Mouse (Mus musculus) frontal cortex, postnatal 36 days (tissue): ENCODE measurements around the gene Mta2.
"Not testable (repeated sequence)": the region's sequence is repeated elsewhere in the genome, so short reads cannot be mapped to it uniquely, and the experiment has no call there.

Experiments
- DNase-seq, 2 experiments: peaks; one replicate each; pipeline ENCODE4 v3.0.0; 2022; ENCODE audit warnings: low spot score in 2 of 2

The Mta2 gene

GRCm38 (mm10) chr19:8966590-8967372, 25.1 kb downstream of the Mta2 start, which contains the start of gene Eef1g:
TSS of gene Eef1g (plus strand) at chr19:8967041.
- peak; percentile 99 for DNase-seq

GRCm38 (mm10) chr19:8967373-8967743, 25.7 kb downstream of the Mta2 start:
- no peak for DNase-seq

- no peak for DNase-seq
Observed at GRCm38 (mm10) chr19:8967893-8968292, 26.2 kb downstream of the Mta2 start.

GRCm38 (mm10) chr19:8972491-8972890, 30.8 kb downstream of the Mta2 start:
- not testable (repeated sequence) for DNase-seq

GRCm38 (mm10) chr19:8974638-8975037, 33.0 kb downstream of the Mta2 start:
- DNase-seq: no peak

GRCm38 (mm10) chr19:8975491-8975890, 33.8 kb downstream of the Mta2 start:
- DNase-seq: no peak

- no peak for DNase-seq
Observed at GRCm38 (mm10) chr19:8976535-8976934, 34.9 kb downstream of the Mta2 start.

- no peak for DNase-seq
Observed at GRCm38 (mm10) chr19:8980771-8981170, 39.1 kb downstream of the Mta2 start.

GRCm38 (mm10) chr19:8981450-8982168, 39.9 kb downstream of the Mta2 start:
- no peak for DNase-seq

GRCm38 (mm10) chr19:8982303-8983149, 40.9 kb downstream of the Mta2 start:
- DNase-seq: no peak

- DNase-seq: no peak
Observed at GRCm38 (mm10) chr19:8983150-8983650, 41.5 kb downstream of the Mta2 start.

GRCm38 (mm10) chr19:8984255-8984868, 42.7 kb downstream of the Mta2 start:
- no peak for DNase-seq

- no peak for DNase-seq
Observed at GRCm38 (mm10) chr19:8985891-8986290, 44.2 kb downstream of the Mta2 start.

GRCm38 (mm10) chr19:8987816-8988215, 46.1 kb downstream of the Mta2 start:
- no peak for DNase-seq

- DNase-seq: no peak
Observed at GRCm38 (mm10) chr19:8988346-8989065, 46.8 kb downstream of the Mta2 start.

- DNase-seq: no peak
Observed at GRCm38 (mm10) chr19:8989066-8989566, 47.4 kb downstream of the Mta2 start, which contains the start of gene Ahnak. TSS of gene Ahnak (plus strand) at chr19:8989284.

- no peak for DNase-seq
Observed at GRCm38 (mm10) chr19:8989567-8990431, 48.1 kb downstream of the Mta2 start.

GRCm38 (mm10) chr19:8990432-8991102, 48.9 kb downstream of the Mta2 start:
- no peak for DNase-seq

- no peak for DNase-seq
Observed at GRCm38 (mm10) chr19:8991245-8991870, 49.7 kb downstream of the Mta2 start.
